Mouse (Mus musculus) neural tube, embryonic 11.5 days (tissue): Measurements from ENCODE around the gene Edem2. TPM values are rescaled to one million over a fixed set of nuclear protein-coding genes. Genes with fewer than 3 reads are reported as not detected.

Experiments used
- ATAC-seq: fragments of 200-750 bp; cut with Nextera tagmentation; 2 replicates; pipeline ENCODE4 v1.8.0; 2017; ENCODE audit warnings: moderate number of reproducible peaks, mild to moderate bottlenecking, moderate TSS enrichment, moderate library complexity; ENCODE audit not compliant: insufficient read depth, low FRiP score, low TSS enrichment
- DNase-seq: peaks from one replicate; pipeline ENCODE4 v3.0.0-alpha.2; 2015; ENCODE audit warnings: low spot score
- H3K27ac ChIP-seq: fragments of 300-500 bp; sonication (generic); 2 replicates; pipeline ENCODE4 v1.5.1; 2014; ENCODE audit warnings: low read depth, mild to moderate bottlenecking, low read length
- H3K27me3 ChIP-seq: fragments of 300-500 bp; sonication (generic); 2 replicates; pipeline ENCODE4 v1.6.1; 2014; ENCODE audit warnings: mild to moderate bottlenecking, low read length, mixed read lengths; ENCODE audit not compliant: control insufficient read depth, insufficient read depth
- H3K36me3 ChIP-seq: fragments of 300-500 bp; sonication (generic); 2 replicates; pipeline ENCODE4 v1.6.1; 2014; ENCODE audit warnings: mild to moderate bottlenecking, low read length, moderate library complexity, mixed read lengths; ENCODE audit not compliant: control insufficient read depth, insufficient read depth
- H3K4me1 ChIP-seq: fragments of 300-500 bp; sonication (generic); 2 replicates; pipeline ENCODE4 v1.6.1; 2014; ENCODE audit warnings: low read length, mixed read lengths; ENCODE audit not compliant: control insufficient read depth, insufficient read depth
- H3K4me2 ChIP-seq: fragments of 300-500 bp; sonication (generic); 2 replicates; pipeline ENCODE4 v1.6.1; 2014; ENCODE audit warnings: low read depth, mild to moderate bottlenecking, moderate library complexity
- H3K4me3 ChIP-seq: fragments of 300-500 bp; sonication (generic); 2 replicates; pipeline ENCODE4 v1.5.1; 2014; ENCODE audit warnings: low read depth, low read length
- H3K9ac ChIP-seq: fragments of 300-500 bp; sonication (generic); 2 replicates; pipeline ENCODE4 v1.6.1; 2014; ENCODE audit warnings: mild to moderate bottlenecking, low read length
- H3K9me3 ChIP-seq: fragments of 300-500 bp; sonication (generic); 2 replicates; pipeline ENCODE4 v1.6.1; 2016; ENCODE audit warnings: low read length; ENCODE audit not compliant: control insufficient read depth
- WGBS: fragments of 180-500 bp; shearing (Covaris S2); extraction: QIAGEN DNeasy Blood & Tissue Kit; methylation state at CpG from one replicate; pipeline ENCODE4 v1.1.7; 2014; 5-methylcytosine and 5-hydroxymethylcytosine counted together
- polyA plus RNA-seq: library from polyadenylated mRNA; unstranded; fragments of >200 nt; fragmentation: Nextera tagmentation; extraction: Ambion mirVana; gene quantifications from 2 replicates; pipeline ENCODE4 v1.2.1, GENCODE M21; 2014

The Edem2 gene
- polyA plus RNA-seq, 1 experiment from 2014 or later = 36.0 TPM

DNA sequence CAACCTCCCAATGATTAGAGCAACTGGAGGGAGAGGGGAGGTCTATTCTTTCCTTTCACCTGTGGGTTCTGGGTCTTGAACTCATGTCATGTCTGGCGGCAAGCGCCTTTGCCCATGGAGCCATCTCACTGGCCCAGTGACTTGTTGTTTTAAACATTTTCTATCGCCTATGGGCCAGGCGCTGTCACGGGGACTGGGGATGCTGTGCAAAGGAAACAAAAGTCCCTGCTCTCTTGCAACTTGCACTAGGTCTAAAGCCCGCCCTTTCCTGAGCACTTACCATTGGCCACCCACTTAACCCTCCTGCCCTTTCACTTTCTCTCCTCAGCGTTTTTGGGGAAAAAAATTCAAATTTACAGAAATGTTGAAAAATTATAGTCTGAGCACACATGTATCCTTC, 32.4 kb downstream of the Edem2 start:
- DNase-seq = no peak
- Histone ChIP-seq H3K27me3 (no peaks in the 10 kb centered on the region), H3K4me3 (no peak overlapping the region), H3K36me3 (no peaks in the 10 kb centered on the region), H3K9ac (no peak overlapping the region), H3K4me2 (no peak overlapping the region), H3K27ac (no peak overlapping the region), H3K9me3 (no peaks in the 10 kb centered on the region), H3K4me1 (no peaks in the 10 kb centered on the region)
- ATAC-seq = no peak
- WGBS = 82% methylated on average over 7 of the region's 7 CpGs

DNA sequence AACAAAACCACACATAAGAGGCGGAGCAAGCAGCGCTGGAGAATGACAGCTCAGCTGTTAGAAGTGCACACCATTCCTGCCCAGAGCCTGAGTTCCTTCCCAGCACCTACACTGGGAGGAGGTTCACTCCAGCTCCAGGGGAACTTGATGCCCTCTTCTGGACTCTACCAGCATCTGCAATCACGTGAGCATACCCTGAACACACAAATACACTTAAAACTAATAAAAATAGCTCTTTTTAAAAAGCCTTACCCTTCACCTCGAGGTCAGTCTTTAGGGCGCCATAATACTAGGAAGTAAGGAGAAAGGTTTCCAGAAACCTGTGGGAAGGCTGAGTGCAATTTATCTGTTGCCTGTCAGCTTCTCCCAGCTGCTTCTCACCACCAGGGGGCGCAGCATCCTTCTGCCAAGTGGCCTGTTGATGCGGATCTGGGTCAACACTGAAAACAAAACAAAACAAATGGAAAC, 33.1 kb downstream of the Edem2 start:
- Histone ChIP-seq H3K4me1 (peaks cover under 1% of the 10 kb centered on the region; the same call in 1 of the 2 replicates), H3K4me3 (no peak overlapping the region), H3K27ac (no peak overlapping the region), H3K9me3 (no peaks in the 10 kb centered on the region), H3K4me2 (no peak overlapping the region), H3K27me3 (no peaks in the 10 kb centered on the region), H3K36me3 (no peaks in the 10 kb centered on the region), H3K9ac (no peak overlapping the region)
- DNase-seq (peak; percentile 75), ATAC-seq (no peak)
- WGBS = 16% methylated on average over 7 of the region's 7 CpGs

DNA sequence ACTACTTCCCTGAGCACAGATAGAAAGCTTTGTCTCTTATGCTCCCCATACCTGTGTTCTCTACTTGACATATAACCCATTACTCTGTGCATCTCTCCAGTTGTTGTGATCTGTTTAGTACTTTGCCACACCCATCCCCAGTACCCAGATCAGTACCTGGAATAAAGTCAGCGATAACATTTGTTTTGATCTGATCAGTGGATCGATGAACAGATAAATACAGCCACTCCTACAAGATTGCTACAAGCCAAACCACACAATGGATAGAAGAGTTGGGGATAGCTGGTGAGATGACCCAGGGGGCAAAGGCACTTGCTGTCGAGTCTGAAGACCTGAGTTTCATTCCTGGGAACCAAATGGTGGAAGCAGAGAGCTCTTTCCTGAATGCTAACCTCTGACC, 34.0 kb downstream of the Edem2 start:
- Histone ChIP-seq H3K36me3 (no peaks in the 10 kb centered on the region), H3K9me3 (no peaks in the 10 kb centered on the region), H3K4me1 (peaks cover 9% of the 10 kb centered on the region), H3K9ac (no peak overlapping the region), H3K4me2 (no peak overlapping the region), H3K4me3 (no peak overlapping the region), H3K27ac (no peak overlapping the region), H3K27me3 (no peaks in the 10 kb centered on the region)
- 86% methylated on average over 3 of the region's 3 CpGs for WGBS
- no peak for DNase-seq
- ATAC-seq = no peak

DNA sequence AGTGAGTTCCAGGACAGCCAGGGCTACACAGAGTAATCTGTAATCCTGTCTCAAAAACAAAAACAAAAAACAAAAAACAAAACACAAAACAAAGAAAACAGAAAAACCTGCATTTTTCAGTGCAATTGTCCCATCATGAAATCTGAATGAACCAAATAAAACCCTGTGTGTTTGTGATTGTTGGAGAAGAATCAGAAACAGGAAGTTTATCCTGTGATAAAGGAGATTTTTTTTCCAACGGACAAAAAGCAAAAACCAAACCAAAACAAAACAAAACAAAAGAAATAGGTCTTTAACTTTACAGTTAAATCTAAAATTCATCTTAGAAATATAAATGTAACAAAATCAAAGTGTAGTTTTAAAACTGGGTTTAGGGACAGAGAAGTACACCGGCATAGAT, 34.7 kb downstream of the Edem2 start:
- H3K4me2 ChIP-seq = no peak overlapping the region
- ATAC-seq (no peak), DNase-seq (no peak)
- H3K36me3 ChIP-seq = no peaks in the 10 kb centered on the region
- H3K9me3 ChIP-seq = no peaks in the 10 kb centered on the region
- 72% methylated on average over 2 of the region's 2 CpGs for WGBS
- H3K27ac ChIP-seq = no peak overlapping the region
- H3K4me3 ChIP-seq = no peak overlapping the region
- no peaks in the 10 kb centered on the region for H3K27me3 ChIP-seq
- no peak overlapping the region for H3K9ac ChIP-seq
- peaks cover 9% of the 10 kb centered on the region for H3K4me1 ChIP-seq

DNA sequence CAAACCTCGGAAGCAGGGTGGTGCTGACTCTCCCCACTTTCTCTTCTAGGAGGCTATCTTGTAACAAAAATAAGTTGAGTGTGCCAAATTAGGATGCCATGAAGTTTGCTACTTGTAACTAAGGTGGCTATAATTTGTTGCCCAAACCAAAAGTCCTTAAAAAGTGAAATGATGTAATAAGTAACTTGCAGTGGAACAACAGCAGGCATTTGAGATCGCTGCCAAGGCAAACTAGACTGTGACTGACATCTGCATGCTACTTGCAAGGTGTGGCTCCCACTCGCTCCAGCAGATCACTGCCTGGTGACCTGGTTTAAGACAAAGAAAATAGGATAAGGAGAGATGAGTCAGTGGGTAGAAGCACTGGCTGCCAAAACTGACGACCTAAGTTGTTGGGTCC, 36.1 kb downstream of the Edem2 start:
- ATAC-seq (no peak), DNase-seq (no peak)
- no peak overlapping the region for H3K9ac ChIP-seq
- H3K27me3 ChIP-seq = no peaks in the 10 kb centered on the region
- WGBS = 78% methylated on average over 4 of the region's 4 CpGs
- H3K4me3 ChIP-seq = no peak overlapping the region
- no peak overlapping the region for H3K27ac ChIP-seq
- H3K9me3 ChIP-seq = no peaks in the 10 kb centered on the region
- no peak overlapping the region for H3K4me2 ChIP-seq
- peaks cover 9% of the 10 kb centered on the region for H3K4me1 ChIP-seq
- no peaks in the 10 kb centered on the region for H3K36me3 ChIP-seq

DNA sequence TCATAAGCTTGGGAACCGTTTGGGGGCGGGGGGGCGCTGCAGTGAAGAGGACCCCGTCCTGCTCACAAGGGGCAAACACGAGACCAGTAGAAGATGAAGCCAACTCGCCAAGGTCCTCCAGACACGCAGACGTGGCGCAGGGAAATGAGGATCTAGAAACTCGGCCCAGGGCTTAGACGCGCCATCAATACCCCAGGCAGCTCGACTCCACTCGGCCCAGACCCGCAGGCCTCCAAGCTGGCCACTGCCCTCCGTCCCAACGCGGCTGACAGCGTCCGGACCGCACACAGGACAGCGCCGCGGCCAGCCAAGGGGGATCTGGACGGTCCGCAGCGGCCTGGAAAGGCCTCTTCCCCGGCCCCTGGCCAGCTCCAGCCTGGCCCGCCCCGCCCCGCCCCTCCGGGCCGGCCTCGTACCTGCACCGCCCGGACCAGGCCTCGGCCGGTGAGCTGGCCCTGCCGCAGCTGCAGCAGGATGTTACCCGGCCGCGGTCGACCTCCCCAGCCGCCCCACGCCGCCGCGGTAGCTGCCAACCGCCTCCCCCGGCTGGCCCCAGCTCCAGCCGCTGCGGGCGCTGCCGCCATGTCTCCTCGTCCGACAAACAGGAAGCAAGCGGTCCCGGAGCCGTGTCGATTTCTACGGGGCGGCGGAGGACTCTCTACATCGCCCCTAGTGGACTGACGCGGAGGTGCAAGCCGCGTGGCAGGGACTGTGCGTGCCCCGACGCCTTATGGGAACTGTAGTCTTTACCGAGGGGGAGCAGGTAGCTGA, 37.4 kb downstream of the Edem2 start, which contains the start of gene Trpc4ap:
Gene Trpc4ap, minus strand, starts transcription at position 662 of the 771 bp plus-strand sequence.
- peak within 1 kb of the TSS; percentile 86 for H3K27ac ChIP-seq
- H3K4me1 ChIP-seq = peaks cover 9% of the 10 kb centered on the region
- H3K4me3 ChIP-seq = peak within 1 kb of the TSS; percentile 84
- H3K9ac ChIP-seq = peak within 1 kb of the TSS; percentile 90
- ATAC-seq (peak; percentile 91), DNase-seq (peak; percentile 96)
- WGBS = under 1% methylated on average over 61 of the region's 72 CpGs
- H3K4me2 ChIP-seq = peak within 1 kb of the TSS; percentile 66
- no peaks in the 10 kb centered on the region for H3K9me3 ChIP-seq
- no peaks in the 10 kb centered on the region for H3K27me3 ChIP-seq
- no peaks in the 10 kb centered on the region; the same call in 1 of the 2 replicates for H3K36me3 ChIP-seq

DNA sequence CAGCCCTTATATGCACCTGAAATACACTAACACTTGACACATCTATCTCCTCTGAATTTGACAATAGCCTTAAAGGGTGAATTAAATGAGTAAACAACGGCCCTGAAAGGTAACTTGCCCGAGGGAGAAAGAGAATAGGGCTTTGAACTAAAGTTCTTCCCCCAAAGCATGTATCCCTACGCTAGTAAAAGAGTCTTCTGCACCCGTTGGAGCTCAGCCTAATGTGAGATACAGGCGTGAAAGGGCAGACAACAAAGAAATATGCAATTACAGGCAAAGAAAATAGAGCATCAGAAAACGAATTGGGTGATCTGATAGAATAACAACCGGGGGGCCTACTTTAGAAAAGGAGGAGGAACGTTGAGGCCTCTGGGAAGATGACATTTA, 37.9 kb downstream of the Edem2 start:
- WGBS = 7% methylated on average over 8 of the region's 8 CpGs
- Histone ChIP-seq H3K4me1 (peaks cover 9% of the 10 kb centered on the region), H3K9me3 (no peaks in the 10 kb centered on the region), H3K27ac (peak overlapping the region; percentile 86), H3K4me3 (peak overlapping the region; percentile 84), H3K9ac (peak overlapping the region; percentile 90), H3K36me3 (no peaks in the 10 kb centered on the region; the same call in 1 of the 2 replicates), H3K4me2 (peak overlapping the region; percentile 66), H3K27me3 (no peaks in the 10 kb centered on the region)
- no peak for ATAC-seq
- no peak for DNase-seq

DNA sequence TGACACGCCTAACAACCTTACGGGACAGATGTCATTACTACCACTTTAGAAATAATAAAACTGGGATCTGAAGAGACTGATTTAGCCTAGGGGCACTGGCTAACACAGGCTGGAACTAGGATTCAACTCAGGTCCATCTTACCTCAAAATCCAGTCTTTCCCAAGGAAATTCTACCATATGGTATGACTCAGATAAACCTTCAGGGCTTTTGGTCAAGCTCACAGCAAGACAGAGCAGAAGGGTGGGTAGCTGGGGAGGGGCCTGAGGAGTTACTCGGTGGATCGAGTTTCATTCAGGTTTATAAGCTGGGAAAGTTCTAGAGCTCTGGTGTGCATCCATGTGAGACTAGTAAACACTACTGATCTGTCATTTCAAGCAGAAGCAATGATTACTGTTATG, 40.1 kb downstream of the Edem2 start:
- Histone ChIP-seq H3K27ac (no peak overlapping the region), H3K4me3 (no peak overlapping the region), H3K36me3 (no peaks in the 10 kb centered on the region; the same call in 1 of the 2 replicates), H3K9me3 (no peaks in the 10 kb centered on the region), H3K4me2 (no peak overlapping the region), H3K4me1 (peaks cover 9% of the 10 kb centered on the region), H3K9ac (no peak overlapping the region), H3K27me3 (no peaks in the 10 kb centered on the region)
- ATAC-seq (no peak), DNase-seq (no peak)
- 82% methylated on average over 4 of the region's 4 CpGs for WGBS

DNA sequence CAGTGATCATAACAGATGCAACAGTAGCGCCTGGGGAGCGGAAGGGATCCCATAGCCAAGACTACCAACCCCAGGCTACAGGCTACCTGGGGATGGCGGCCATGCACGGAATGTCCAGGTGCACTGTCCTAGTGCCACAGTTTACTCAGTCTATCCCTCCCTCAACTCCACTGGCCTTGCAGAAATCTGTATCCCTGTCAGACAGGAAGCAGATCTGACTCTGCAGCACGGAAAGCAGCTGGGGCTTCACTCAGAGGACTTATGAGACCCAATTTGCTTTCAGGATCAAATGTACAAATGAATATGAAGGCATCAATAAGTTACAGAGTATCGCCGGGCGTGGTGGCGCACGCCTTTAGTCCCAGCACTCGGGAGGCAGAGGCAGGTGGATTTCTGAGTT, 41.5 kb downstream of the Edem2 start:
- Histone ChIP-seq H3K4me1 (peaks cover 9% of the 10 kb centered on the region), H3K27ac (no peak overlapping the region), H3K36me3 (no peaks in the 10 kb centered on the region; the same call in 1 of the 2 replicates), H3K4me3 (no peak overlapping the region), H3K4me2 (no peak overlapping the region), H3K9me3 (no peaks in the 10 kb centered on the region), H3K27me3 (no peaks in the 10 kb centered on the region), H3K9ac (no peak overlapping the region)
- ATAC-seq (no peak), DNase-seq (no peak)
- WGBS = 96% methylated on average over 11 of the region's 11 CpGs
